Mouse (Mus musculus) layer of hippocampus, adult 8-10 months (tissue): ENCODE measurements around the gene Trim10. TPM values are rescaled to one million over a fixed set of nuclear protein-coding genes. Genes with fewer than 3 reads are reported as not detected.

ENCODE experiments used
- DNase-seq, 2 experiments: peaks; one replicate each; pipeline ENCODE4 v3.0.0; 2022; ENCODE audit warnings: low spot score in 2 of 2
- total RNA-seq, 4 experiments: library from RNA; stranded (reverse); gene quantifications; 2 replicates each; pipeline ENCODE4 v1.2.4; 2022

Gene Trim10
- total RNA-seq: not detected

DNA sequence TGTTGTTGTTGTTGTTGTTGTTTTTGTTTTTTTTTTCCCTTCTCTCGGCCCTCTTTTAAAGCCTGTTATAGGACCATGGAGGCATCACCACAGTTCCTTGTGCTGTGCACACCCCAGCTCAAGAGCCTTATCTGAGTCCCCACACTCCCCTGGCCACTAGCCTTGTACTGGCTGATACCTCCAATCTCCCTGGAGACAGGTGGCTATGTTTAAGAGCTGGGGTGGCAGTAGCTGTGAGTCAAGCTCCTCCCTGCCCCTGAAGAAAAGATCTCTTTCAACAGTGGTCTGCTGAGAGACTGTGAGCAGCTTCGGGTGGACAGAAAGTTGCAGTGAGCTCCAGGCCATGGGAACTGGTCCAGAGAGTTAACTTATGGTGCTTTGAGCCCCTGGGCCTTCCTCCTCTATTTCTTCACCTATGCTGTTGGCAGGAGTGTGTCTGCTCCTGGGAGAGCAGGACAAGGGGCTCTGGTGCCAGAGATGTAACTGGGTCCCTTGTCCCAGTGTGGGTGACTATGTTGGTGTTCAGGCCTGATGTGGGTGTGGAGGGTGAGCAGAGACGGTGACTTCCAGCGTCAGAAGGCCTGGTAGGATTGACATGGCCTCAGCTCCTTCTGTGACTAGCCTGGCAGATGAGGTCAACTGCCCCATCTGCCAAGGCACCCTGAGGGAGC, at the start of gene Trim10:
Trim10 (plus strand) TSS at position 291 of the 671 bp plus-strand sequence.
- DNase-seq: no peak

DNA sequence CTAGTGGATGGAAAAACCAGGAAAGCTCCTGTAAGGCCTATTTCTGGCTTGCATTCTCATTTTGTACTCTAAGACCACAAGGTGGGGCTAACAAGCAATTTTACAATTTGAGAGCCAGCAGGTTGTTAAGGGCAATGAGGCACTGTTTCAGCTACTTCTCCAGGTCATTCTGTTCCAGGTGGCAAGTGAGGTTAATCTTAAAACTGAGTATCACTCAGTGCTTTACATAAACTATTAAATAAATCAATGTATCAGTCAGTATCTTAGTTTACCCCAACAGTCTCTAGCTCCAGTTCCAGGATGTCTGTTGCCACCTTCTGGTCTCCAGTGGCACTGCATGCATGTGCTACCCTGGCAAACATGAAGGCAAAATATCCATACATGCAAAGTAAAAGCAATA, 45.4 kb upstream of the Trim10 start:
- peak in 1 of 2 experiments; percentile 36 for DNase-seq

DNA sequence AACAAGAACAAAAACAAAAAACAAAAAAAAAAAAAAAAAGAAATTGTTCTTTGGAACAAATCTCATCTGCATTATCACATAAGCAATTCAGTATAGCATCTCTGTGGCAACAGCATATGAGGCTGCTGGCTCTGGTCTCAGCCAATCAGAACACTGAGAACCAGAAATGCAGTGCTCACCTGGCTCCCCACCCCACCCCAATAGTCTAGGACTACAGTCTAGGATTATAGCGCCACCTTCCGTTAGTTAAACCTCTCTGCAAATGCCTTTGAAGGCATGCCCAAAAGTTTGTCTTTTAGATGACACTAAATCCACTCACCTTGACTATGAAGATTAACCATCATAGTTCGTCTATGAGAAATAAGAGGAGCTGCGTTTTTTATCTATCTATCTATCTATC, 43.8 kb upstream of the Trim10 start:
- DNase-seq: no peak

DNA sequence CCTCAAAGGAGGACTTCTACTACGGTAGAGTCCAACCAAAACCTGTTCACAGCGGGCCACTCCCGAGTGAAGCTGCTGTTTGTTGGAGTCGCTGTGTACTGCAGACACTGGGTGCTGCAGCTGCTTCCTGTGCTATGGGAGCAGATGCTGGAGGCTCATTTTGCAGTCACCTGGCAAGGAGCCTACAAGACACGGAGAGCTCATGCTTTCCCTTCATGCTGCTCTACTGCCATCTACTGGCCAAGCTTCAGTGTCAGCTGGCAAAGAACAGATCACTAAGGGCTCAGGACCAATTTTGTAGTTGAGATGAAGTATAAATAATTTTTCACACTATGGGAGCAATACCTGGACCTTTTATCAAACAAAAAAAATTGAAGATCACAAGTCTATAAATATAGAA, 43.4 kb upstream of the Trim10 start:
- DNase-seq: peak; percentile 81 to 85

DNA sequence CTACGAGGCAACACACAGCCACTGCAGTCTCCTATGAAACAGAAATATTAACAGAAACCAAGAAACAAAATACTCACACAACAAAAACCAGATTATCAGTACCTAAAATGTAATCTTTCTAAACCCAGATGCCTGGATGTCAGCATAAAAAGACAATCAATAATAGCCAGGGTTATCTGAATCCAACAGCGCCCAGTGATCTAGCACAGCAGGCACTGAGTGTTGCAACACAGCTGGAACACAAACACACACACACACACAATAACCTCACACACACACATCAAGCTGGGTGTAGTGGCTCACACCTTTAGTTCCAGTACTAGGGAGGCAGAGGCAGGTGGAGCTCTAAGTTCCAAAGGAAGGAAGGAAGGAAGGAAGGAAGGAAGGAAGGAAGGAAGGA, 40.9 kb upstream of the Trim10 start:
- no peak for DNase-seq

DNA sequence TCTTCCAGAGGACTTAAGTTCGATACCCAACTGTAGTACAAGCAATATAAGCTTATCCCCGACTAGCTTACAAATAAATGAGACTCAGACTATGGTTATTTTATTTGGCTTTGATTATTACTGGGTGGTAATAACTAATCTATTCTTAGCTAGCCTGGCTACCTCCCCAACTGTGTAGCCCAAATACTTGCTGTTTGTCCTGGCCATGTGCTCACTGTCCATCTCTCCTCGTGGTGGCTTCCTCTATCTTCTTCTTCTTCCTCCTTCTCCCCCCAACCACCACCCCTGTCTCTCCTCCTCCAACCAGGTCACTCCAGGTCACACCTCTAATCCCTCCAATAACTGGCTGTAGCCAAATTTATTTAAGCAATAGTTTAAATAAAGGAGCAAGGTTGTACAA, 38.9 kb upstream of the Trim10 start:
- no peak for DNase-seq

DNA sequence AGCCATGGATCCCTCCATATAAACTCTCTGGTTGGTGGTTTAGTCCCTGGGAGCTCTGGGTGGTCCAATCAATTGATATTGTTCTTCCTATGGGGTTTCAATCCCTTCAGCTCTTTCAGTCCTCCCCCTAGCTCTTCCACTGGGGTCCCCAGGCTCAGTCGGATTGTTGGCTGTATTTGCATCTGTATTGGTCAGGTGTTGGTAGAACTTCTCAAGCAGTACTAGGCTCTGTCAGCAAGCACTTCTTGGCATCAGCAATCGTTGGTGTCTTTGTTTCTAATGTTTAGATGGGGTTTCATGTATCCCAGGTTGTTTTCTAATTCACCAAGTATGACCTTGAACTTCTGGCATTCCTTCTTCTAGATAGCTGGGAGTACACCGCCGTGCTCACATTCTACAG, 36.7 kb upstream of the Trim10 start:
- DNase-seq: no peak

DNA sequence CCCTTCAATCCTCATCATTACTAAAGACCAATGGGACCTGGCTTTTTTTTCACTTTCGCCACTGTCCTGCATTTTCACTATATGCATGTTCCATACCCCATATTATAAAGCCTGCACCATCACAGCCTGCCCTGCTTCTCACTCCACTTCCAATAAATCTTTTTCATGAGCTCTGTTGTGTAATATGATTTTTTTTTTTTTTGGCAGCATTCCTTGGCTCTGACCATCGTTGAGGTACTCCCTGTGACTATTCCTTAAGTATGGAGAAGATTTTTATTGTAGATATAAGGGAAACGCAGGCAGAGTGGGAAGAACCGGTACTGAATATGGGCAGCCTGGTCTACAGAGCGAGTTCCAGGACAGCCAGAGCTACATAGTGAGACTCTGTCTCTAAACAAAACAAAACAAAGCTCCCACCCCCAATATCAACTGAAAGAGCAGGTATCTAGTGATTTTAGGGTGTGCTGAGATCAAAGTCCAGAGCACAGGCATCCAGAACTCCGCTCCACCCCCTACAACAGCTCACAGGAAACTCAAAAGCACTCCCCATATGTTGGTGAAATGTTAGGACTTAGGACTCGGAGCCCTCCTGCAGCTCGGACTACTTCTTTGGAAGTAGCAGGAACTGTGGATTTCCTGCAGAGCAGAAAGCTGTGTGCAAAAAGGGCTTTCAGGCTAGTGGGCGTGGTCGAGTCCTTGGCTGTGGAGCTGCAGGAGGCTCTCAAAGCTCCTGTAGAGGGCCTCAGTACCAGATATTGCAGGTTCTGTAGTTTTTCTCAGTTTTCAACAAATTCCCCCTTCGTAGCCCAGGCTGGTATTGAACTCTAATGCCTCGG, 33.6 kb upstream of the Trim10 start:
- DNase-seq: peak; percentile 18 to 50

DNA sequence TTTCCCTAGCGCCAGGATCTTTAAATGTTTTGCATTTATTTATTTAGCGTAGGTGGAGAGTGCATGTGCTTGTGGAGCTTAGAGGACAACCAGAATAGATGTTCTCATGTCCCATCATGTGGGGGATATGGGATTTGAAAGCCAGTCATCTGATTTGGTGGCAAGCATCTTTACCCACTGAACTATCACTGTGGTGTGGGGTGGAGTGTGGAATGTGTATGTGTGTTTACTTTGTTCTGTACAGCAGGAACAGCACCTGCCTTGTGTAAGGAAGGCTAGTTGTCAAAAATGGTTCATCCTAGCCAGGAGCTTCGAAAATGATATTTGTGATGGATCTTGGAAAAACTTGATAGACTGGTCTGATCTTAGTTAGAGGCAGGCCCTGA, 33.0 kb upstream of the Trim10 start:
- DNase-seq: no peak

DNA sequence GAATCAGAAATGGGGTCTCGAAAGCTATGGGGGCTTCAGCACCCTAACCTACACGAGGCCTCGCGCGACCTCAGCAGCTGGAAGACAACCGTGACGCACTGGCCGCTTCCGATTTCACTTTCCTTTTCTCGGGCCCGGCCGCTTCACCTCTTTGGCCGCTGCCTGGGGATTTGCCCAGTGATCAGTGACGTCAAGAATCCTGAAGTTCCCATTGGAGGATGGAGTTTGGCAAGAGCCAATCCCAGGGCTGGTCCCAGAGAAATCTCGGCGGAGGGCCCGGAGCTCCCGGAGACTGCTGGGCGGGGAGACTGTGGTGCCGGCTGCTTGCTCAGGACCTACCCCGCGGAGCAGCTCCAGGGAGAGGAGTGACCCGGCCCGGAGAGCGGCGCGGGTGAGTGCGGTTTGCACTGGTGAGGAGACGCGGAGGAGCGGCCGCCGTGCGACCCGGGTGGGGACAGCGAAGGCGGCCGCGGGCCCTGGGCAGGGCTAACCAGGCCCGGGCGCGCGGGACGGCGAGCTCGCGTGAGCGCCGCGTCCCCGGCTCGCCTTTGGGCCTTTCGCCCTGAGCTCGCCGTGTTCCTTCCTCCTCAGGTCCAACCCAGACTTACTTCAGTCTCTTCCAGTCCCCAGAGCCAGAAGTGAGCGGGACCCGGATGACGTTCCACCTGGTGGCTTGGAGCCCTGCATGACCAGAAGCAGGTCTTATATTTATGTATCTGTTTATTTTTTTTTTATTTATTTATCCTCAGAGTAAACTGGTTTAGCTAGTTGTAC, 32.3 kb upstream of the Trim10 start, which contains the start of gene Trim26:
Trim26 (plus strand) TSS at position 261 of the 774 bp plus-strand sequence.
- DNase-seq: peak; percentile 96 to 97

DNA sequence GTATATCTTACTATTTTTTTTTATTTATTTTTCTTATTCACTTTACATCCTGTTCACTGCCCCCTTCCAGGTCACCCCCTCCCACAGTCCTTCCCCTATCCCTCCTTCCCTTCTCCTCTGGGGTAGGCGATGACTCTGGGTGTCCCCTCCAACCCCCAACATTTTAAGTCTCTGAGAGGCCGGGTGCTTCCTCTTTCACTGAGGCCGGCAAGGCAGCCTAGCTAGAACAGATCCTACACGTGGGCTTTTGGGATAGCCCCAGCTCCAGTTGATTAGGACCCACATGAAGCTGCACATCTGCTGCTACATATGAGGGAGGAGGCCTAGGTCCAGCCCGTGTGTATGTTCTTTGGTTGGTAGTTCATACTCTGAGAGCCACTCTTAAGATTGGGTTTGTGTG, 30.4 kb upstream of the Trim10 start:
- no peak for DNase-seq

DNA sequence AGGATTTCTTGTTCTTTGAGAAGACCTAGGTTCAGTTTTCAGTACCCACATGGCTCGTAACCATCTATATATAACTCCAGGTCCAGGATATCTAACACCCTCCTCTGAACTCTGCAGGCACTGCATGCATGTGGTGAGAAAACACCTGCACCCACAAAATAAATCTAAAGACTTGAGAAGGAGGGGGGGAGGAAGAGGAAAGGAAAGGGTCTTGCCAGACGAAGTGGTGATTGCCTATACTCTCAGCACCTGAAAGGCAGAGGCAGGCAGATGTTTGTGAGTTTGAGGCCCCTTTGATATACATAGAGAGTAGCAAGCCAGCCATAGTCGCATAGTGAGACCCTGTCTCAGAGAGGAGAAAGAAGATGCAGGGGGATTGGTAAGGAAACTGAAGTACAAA, 29.4 kb upstream of the Trim10 start:
- no peak for DNase-seq

DNA sequence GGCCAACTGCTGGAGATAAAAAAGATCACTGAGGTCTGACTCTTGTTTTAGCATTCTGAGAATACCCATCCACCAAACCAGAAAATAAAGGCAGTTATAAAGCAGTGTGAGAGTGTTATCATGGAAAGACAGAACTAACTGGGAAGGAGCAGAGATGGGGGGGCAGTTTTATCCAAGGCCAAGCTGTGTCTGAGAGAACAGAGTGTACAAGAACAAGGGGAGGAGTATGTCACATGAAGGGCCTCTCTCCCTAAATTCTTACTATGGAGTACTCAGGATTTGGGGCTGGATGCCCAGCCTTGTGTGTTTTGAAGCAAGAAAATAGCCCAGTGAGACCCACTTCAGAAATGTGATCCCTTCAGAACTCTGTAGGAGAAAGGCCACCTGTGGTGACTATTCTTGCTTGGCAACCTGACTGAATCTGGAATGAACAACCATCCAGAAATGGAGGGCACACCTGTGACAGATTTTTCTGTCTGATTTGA, 28.4 kb upstream of the Trim10 start:
- no peak for DNase-seq

DNA sequence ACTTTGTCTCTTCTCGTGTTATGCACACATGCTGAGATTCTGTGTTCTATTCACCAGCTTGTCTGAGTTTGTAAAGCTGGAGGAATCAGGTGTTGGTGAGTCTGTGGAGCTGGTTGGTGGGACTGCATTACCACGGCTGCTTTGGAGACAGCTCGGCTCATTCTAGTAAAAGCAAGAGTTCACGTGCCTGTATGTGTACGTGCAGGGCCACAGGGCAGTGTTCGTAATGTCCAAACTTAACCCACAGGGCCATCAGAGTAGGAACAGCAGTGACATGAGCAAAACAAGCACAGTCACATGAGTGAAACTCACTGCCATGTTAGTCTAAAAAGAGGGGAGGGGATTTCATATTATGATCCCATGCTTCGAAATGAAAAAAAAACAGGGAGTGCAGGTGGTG, 25.7 kb upstream of the Trim10 start:
- no peak for DNase-seq

DNA sequence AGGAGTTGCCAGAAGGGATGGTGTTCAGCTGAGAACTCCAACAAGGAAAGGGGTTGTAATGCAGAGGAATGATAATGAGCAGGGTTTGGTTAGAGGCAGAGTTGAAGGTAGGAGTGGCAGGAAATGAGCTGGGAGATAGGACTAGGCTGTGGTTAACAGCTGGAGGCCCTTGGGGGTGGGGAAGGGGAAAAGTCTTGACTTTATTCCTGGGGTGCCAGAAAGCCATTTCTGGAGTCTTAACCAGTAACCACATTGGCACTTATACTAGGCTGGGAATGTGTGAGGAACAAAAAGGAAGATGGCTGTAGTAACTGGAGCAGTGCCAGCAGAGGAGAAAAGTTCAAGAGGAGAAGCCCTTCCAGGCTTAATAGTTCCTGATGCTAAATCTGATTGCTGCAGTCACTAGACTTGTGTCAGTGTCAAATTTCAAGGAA, 25.1 kb upstream of the Trim10 start:
- no peak for DNase-seq

DNA sequence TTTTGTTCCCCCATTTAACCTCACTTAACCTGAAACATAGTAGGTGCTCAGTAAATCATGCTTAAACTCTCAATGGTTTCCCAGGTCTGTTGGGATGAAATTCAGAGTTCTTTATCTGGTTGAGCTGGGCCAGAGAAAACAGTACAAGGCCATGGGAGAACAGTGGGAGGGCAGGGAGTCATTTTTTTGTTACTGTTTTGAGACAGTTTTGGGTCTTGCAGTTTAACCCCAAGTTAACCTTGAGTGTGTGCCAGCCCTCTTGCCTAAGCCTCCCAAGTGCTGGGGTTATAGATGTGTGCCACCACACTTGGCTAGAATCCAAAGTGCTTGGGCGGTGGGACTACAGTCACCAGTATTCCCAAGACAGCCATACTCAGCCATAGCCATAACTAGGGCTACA, 24.6 kb upstream of the Trim10 start:
- no peak for DNase-seq

DNA sequence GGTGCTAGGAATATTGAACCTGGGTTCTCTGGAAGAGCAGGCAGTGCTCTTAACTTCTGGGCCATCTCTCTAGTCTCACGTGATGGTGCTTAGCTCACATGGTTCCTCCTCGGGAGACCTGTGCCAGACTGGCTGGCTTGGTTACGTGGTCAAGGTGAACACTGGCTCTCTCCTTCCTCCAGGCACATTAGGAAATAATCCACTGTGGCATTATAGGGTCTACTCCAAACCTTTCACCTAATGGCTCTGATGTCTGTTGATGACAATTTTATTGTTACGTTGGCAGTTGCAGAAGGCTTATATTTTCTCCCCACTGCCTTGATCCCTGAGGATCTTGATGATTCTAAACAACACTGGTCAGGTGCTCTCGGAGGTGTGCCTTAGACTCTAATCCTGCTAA, 20.5 kb upstream of the Trim10 start:
- DNase-seq: no peak

DNA sequence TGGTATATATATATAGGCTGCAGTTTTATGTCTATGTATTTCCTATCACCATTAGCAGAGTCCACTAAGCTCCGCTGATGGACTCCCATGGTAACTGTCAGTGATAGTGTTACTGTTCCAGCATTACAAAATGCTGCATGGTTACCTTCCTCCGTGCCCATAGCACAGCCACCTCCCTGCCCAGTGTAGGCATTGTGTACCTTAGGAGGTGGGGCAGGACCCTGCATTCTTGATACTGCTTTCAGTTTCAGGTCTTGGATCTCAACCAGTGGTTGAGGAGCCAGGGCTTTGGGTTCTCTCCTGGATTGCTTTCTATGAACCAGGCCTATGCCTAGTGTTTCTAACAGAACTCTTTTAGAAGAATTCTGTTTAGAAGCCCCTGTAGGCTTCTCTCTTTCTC, 19.4 kb upstream of the Trim10 start:
- no peak for DNase-seq

DNA sequence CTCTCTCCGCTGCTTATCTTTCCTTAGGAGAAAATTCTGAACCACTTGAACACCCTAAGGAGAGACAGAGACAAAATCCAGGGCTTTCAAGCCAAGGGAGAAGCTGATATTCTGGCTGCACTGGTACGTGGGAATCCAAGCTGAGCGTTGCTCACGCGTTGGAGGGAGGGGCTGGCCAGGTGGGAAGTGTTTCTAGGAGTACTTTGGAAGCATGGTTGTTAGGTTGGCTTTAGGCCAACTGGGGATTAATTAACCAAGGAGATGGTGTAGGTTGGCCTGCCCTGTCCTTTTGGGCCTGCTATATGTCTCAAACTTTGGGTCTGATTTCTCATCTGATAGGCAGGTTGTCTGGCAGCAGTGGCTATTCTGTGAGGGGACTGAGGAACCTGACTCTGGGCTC, 18.2 kb upstream of the Trim10 start:
- no peak for DNase-seq

DNA sequence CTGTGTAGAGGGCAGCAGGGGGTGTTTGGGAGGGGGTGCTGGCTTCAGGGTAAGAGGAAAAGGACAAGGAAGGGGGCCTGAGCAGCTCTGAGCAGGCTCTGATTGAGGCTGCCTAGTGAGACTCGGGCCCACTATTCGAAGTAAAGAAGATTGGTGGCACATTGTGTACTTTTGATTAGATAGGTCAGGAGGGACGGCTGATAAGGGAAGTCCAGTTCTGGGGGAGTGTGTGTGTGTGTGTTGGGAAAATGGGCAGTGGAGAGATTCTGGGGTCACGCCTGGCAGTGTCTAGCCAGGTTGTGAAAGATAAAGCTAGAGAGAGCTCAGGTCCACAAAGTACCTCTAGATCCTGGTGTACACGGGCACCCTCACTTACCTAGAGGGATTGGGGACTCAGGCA, 17.7 kb upstream of the Trim10 start:
- DNase-seq: no peak

DNA sequence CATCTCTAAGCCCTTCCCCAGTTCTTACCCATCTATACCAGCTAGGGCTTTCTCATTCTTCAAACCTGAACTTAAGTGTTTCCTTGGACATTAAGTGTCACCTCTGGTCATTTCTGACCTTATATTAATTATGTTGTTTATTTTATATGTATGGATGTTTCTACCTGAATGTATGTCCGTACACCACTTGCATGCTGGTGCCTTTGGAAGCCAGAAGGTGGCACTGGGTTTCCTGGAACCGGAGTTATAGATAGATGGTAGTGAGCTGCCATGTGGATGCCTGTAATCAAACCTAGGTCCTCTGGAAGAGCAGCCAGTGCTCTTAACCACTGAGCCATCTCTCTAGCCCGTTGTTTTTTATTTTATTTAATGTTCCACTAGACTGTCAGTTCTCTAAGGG, 13.9 kb upstream of the Trim10 start:
- DNase-seq: no peak

DNA sequence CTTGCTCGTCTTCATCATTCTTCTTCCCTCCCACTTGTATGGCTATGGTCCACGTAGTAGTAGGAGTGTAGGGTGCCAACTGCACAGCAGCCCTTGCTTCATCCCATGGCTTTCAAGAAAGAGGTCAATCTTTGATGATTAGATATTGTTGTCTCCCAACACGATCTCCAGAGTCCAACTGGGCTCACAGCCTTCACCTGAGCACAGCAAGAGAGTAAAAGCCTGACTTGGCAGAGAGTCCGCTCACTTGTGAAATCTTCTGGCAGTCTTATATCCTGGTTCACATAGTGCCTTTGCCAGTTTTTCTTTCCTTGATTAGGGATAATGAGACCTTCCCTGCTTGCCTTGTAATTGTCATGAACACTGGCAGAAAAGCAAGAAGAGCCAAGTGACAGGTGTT, 13.1 kb upstream of the Trim10 start:
- DNase-seq: no peak
